Comparison of ENCODE assay signal across 12 mouse cellular contexts in genomic region chr12:45072185-45072584, GRCm38 (mm10). TPM values are rescaled to one million over a fixed set of nuclear protein-coding genes. Genes with fewer than 3 reads are reported as not detected.
DNase-seq lines count a peak whose midpoint lies in the region; ATAC-seq and TF ChIP-seq lines count a peak whose summit lies in the region.
"Had no signal": no experiment of that assay in that cellular context is flagged by ENCODE, and none has a peak within 500 bp of the region (broad histone marks: within the 10 kb centered on the region; RNA-seq: fewer than 3 reads in every experiment).

No protein-coding gene starts in this region.

- 61% methylated on average over 3 of the region's 3 CpGs for WGBS in heart, adult 2 months
- WGBS in neural tube, embryonic 12.5 days: 40% methylated on average over 3 of the region's 3 CpGs
- 59% methylated on average over 3 of the region's 3 CpGs for WGBS in stomach, postnatal 0 days

- H3K27me3 ChIP-seq in heart, adult 2 months (ENCODE audit: control insufficient read depth, insufficient read depth, low read length): no peaks in the 10 kb centered on the region
- 0 out of 2 replicates have a peak, but pooled peaks cover 7% of the 10 kb centered on the region for H3K27me3 ChIP-seq in neural tube, embryonic 12.5 days (replicated peaks)
- no peaks in the 10 kb centered on the region for H3K27me3 ChIP-seq in stomach, postnatal 0 days (ENCODE audit: control insufficient read depth, insufficient read depth, low read length)

- intact Hi-C loops in heart, adult 2 months (cut with DNase I): loop anchor here (2.0 to 5.0 kb wide), 4 partner anchors 17 to 223 kb away; no protein-coding TSS in a partner anchor
- intact Hi-C loops in left cerebral cortex, postnatal 10 days (cut with DNase I): loop anchor here (5.0 kb wide), 1 partner anchor 225 kb away; no protein-coding TSS in a partner anchor

- no peak for ATAC-seq in neural tube, embryonic 12.5 days (ENCODE audit: low FRiP score, low read depth)
- ATAC-seq in stomach, postnatal 0 days (ENCODE audit: low FRiP score, low TSS enrichment): no peak

- peak overlapping the region; percentile 15; the same call in 1 of the 2 replicates for H3K27ac ChIP-seq in heart, adult 2 months
- H3K27ac ChIP-seq in neural tube, embryonic 12.5 days: no peak overlapping the region
- H3K27ac ChIP-seq in stomach, postnatal 0 days (replicated peaks): no peak overlapping the region

- TF ChIP-seq CTCF in heart, adult 2 months (IDR thresholded peaks at IDR 0.05): peak; percentile 48
- TF ChIP-seq CTCF in stomach, postnatal 0 days (IDR thresholded peaks at IDR 0.05; ENCODE audit: low read depth): peak; percentile 32; the same call in 1 of the 2 replicates

- H3K4me3 ChIP-seq in heart, adult 2 months: no peak overlapping the region
- no peak overlapping the region for H3K4me3 ChIP-seq in neural tube, embryonic 12.5 days
- H3K4me3 ChIP-seq in stomach, postnatal 0 days (ENCODE audit: low read depth, low read length): no peak overlapping the region

- no peaks in the 10 kb centered on the region for H3K79me2 ChIP-seq in heart, adult 2 months (replicated peaks; ENCODE audit: control insufficient read depth, insufficient read depth, low read length)

- H3K36me3 ChIP-seq in heart, adult 2 months (ENCODE audit: control insufficient read depth, insufficient read depth, low read length): no peaks in the 10 kb centered on the region
- H3K36me3 ChIP-seq in neural tube, embryonic 12.5 days: no peaks in the 10 kb centered on the region
- no peaks in the 10 kb centered on the region for H3K36me3 ChIP-seq in stomach, postnatal 0 days (ENCODE audit: control insufficient read depth, insufficient read depth, low read length)

- TF ChIP-seq POLR2A in heart, adult 2 months (IDR thresholded peaks at IDR 0.05; ENCODE audit: insufficient read depth, low read depth, low read length): no peak

- H3K4me1 ChIP-seq in heart, adult 2 months (ENCODE audit: control insufficient read depth, insufficient read depth, low read length): peaks cover 6% of the 10 kb centered on the region
- peaks cover 8% of the 10 kb centered on the region for H3K4me1 ChIP-seq in neural tube, embryonic 12.5 days
- peaks cover 4% of the 10 kb centered on the region; the same call in 1 of the 2 replicates for H3K4me1 ChIP-seq in stomach, postnatal 0 days (replicated peaks; ENCODE audit: control insufficient read depth, insufficient read depth)

- H3K9me3 ChIP-seq in neural tube, embryonic 12.5 days: no peaks in the 10 kb centered on the region
- H3K9me3 ChIP-seq in stomach, postnatal 0 days (ENCODE audit: control insufficient read depth, low read length): no peaks in the 10 kb centered on the region

- DNase-seq in heart, adult 2 months: no peak
- no peak for DNase-seq in heart, postnatal 4 days
- DNase-seq in neural tube, embryonic 10.5 days (ENCODE audit: extremely low spot score, low spot score): no peak
- peak; percentile 22 for DNase-seq in kidney, postnatal 10 days
- DNase-seq in stomach, postnatal 0 days (ENCODE audit: low spot score): no peak
- no peak for DNase-seq in urinary bladder, postnatal 4 days (ENCODE audit: low spot score in 2 of 2)
- DNase-seq in left cerebral cortex, postnatal 10 days (ENCODE audit: extremely low spot score in 1 of 2, low spot score in 2 of 2): no peak
- DNase-seq: adrenal gland, postnatal 25 days; right cerebral cortex, postnatal 25 days; thymus, postnatal 25 days had no signal

- H3K4me2 ChIP-seq in neural tube, embryonic 12.5 days (replicated peaks): peak overlapping the region; percentile 99; the same call in 1 of the 2 replicates
- H3K4me2 ChIP-seq in stomach, postnatal 0 days (replicated peaks; ENCODE audit: low read depth): no peak overlapping the region

- no peak overlapping the region for H3K9ac ChIP-seq in heart, adult 2 months (ENCODE audit: low read depth, low read length)
- no peak overlapping the region for H3K9ac ChIP-seq in neural tube, embryonic 12.5 days
- H3K9ac ChIP-seq in stomach, postnatal 0 days (ENCODE audit: low read length): no peak overlapping the region

- TF ChIP-seq EP300 in heart, adult 2 months (IDR thresholded peaks at IDR 0.05; ENCODE audit: insufficient read depth, low read depth, low read length): no peak
- TF ChIP-seq EP300 in stomach, postnatal 0 days (optimal IDR thresholded peaks at IDR 0.05): no peak

RNA-seq across cellular contexts. Expression of gene Stxbp6, which starts 2.3 kb away (rescaled TPM):
- total RNA-seq in heart, adult 2 months (2021): 1 to 10 TPM; 5.1 to 9.2 TPM
- 7.9 and 17.3 TPM in 2 replicates for polyA plus RNA-seq in heart, adult 2 months (2012; rRNA removed)
- total RNA-seq in heart, postnatal 4 days (2021): 10 to 100 TPM; 12.2 to 15.5 TPM
- polyA plus RNA-seq in neural tube, embryonic 12.5 days (2016; fragmentation: Nextera tagmentation; extraction: Ambion mirVana): 9.4 and 10.9 TPM in 2 replicates
- 9.3 and 9.4 TPM in 2 replicates for polyA plus RNA-seq in stomach, postnatal 0 days (2015; fragmentation: Nextera tagmentation; extraction: Ambion mirVana)
- 10 to 100 TPM; 44.6 to 47.2 TPM for total RNA-seq in left cerebral cortex, postnatal 10 days (2021)
- total RNA-seq: megakaryocyte-erythroid progenitor cell, adult 5-6 weeks had no signal
